Mouse (Mus musculus) lung, embryonic 15.5 days (tissue): Measurements from ENCODE around the gene Tmem198. TPM values are rescaled to one million over a fixed set of nuclear protein-coding genes. Genes with fewer than 3 reads are reported as not detected.

Experiments
- ATAC-seq: fragments of 200-750 bp; cut with Nextera tagmentation; 2 replicates; pipeline ENCODE4 v1.8.0; 2017; ENCODE audit warnings: moderate number of reproducible peaks, borderline replicate concordance; ENCODE audit not compliant: low FRiP score, low TSS enrichment; ENCODE audit errors: extremely low read depth
- H3K27ac ChIP-seq: fragments of 300-500 bp; sonication (generic); 2 replicates; pipeline ENCODE4 v1.5.1; 2015; ENCODE audit warnings: moderate library complexity, mild to moderate bottlenecking, inconsistent platforms
- H3K27me3 ChIP-seq: fragments of 300-500 bp; sonication (generic); 2 replicates; pipeline ENCODE4 v1.6.1; 2015; ENCODE audit warnings: inconsistent platforms
- H3K36me3 ChIP-seq: fragments of 300-500 bp; sonication (generic); 2 replicates; pipeline ENCODE4 v1.6.1; 2015; ENCODE audit warnings: inconsistent platforms
- H3K4me1 ChIP-seq: fragments of 300-500 bp; sonication (generic); 2 replicates; pipeline ENCODE4 v1.6.1; 2015; ENCODE audit warnings: inconsistent platforms
- H3K4me2 ChIP-seq: fragments of 300-500 bp; sonication (generic); 2 replicates; pipeline ENCODE4 v1.6.1; 2015; ENCODE audit warnings: inconsistent platforms, mild to moderate bottlenecking, moderate library complexity
- H3K4me3 ChIP-seq: fragments of 300-500 bp; sonication (generic); 2 replicates; pipeline ENCODE4 v1.5.1; 2015; ENCODE audit warnings: mild to moderate bottlenecking, inconsistent platforms
- H3K9ac ChIP-seq: fragments of 300-500 bp; sonication (generic); 2 replicates; pipeline ENCODE4 v1.6.1; 2015; ENCODE audit warnings: inconsistent platforms
- H3K9me3 ChIP-seq: fragments of 300-500 bp; sonication (generic); 2 replicates; pipeline ENCODE4 v1.6.1; 2016; ENCODE audit warnings: inconsistent platforms
- WGBS: fragments of 180-500 bp; shearing (Covaris S2); methylation state at CpG from one replicate; pipeline ENCODE4 v1.1.7; 2015; 5-methylcytosine and 5-hydroxymethylcytosine counted together
- polyA plus RNA-seq: library from polyadenylated mRNA; unstranded; fragments of >200 nt; fragmentation: Nextera tagmentation; extraction: Ambion mirVana; gene quantifications from 2 replicates; pipeline ENCODE4 v1.2.1, GENCODE M21; 2015

Gene Tmem198
- polyA plus RNA-seq, 1 experiment from 2014 or later: 0.82 TPM

DNA sequence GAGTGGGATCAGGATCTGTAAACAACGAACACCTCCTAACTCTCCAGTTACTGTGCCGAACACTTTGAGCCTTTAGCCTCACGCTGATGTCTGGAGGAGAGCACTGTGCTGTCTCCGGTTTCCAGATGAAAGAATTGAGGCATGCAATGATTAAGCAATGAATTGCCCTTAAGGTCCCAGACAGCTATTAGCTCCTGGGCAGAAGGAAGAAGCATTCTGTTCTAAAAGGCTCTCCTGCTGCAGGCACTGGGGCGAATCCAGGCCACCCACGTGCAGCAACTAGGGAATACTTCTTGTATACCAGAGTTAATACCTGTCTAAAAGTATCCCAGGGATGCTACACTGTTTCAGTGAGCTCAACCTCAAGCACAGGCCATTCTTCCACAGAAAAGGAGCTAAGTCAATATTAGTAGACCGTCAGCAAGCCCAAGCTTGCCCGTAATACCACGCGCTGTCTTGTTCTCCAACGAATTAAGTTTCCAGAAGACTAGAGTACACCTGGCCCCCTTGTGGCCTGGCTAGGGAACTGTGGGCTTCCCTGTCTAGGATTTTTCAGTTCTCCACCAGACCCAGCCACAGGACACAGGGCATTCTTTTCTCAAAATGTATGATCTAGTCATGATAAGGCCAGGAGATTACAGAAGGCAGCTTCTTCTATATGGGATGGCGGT, 15.7 kb downstream of the Tmem198 start:
- ATAC-seq: no peak
- Histone ChIP-seq H3K4me1 (no peaks in the 10 kb centered on the region), H3K9ac (no peak overlapping the region), H3K9me3 (no peaks in the 10 kb centered on the region), H3K4me3 (no peak overlapping the region), H3K4me2 (no peak overlapping the region), H3K27ac (no peak overlapping the region), H3K36me3 (peaks cover 70% of the 10 kb centered on the region), H3K27me3 (no peaks in the 10 kb centered on the region; the same call in 1 of the 2 replicates)
- WGBS: 51% methylated on average over 12 of the region's 12 CpGs

DNA sequence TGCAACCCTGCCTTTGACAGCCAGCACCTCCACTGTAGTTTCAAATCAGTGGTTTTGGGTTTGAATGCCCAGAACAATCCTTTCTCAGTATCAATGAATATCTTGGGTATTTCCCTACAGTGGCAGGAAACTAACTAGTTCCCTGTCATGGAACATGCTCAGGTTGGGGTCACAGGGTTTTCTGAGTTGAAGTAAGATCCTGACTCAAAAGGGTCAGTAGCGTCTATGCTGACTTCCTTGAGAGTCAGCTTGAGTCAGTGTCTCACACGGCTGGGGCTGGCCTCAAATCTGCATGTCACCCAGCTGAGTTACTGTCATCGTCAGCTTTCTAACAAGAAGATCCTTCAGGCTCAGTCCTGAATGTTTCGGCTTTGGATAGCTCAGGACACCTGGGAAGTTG, 19.6 kb downstream of the Tmem198 start:
- H3K4me3 ChIP-seq: no peak overlapping the region
- WGBS: 77% methylated on average over 4 of the region's 4 CpGs
- no peak overlapping the region for H3K4me2 ChIP-seq
- ATAC-seq: no peak
- H3K9ac ChIP-seq: no peak overlapping the region
- H3K36me3 ChIP-seq: peaks cover 78% of the 10 kb centered on the region
- H3K27ac ChIP-seq: no peak overlapping the region
- H3K9me3 ChIP-seq: no peaks in the 10 kb centered on the region
- H3K27me3 ChIP-seq: no peaks in the 10 kb centered on the region
- H3K4me1 ChIP-seq: peaks cover 7% of the 10 kb centered on the region

DNA sequence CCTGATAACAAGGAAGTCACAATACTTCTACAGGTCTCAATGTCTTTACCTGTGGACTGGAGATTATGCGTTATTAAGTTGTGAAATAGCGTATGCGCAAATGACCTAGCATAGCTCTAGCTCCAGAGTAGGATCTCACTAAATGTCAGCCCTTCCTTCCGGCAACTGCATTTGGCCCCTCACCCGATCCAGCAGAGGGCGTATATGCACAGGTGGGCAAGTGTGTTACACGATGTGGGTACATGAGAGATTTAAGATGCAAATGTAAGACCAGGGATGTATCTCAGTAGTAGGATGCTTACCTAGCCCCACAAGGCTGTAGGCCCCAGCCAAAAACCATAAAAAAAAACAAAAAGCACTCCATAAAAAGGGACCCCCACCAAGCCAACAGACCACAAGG, 20.1 kb downstream of the Tmem198 start:
- Histone ChIP-seq H3K4me2 (no peak overlapping the region), H3K27me3 (no peaks in the 10 kb centered on the region), H3K36me3 (peaks cover 81% of the 10 kb centered on the region), H3K27ac (no peak overlapping the region), H3K9me3 (no peaks in the 10 kb centered on the region), H3K4me3 (no peak overlapping the region), H3K4me1 (peaks cover 12% of the 10 kb centered on the region), H3K9ac (no peak overlapping the region)
- no peak for ATAC-seq
- WGBS: 73% methylated on average over 7 of the region's 7 CpGs

DNA sequence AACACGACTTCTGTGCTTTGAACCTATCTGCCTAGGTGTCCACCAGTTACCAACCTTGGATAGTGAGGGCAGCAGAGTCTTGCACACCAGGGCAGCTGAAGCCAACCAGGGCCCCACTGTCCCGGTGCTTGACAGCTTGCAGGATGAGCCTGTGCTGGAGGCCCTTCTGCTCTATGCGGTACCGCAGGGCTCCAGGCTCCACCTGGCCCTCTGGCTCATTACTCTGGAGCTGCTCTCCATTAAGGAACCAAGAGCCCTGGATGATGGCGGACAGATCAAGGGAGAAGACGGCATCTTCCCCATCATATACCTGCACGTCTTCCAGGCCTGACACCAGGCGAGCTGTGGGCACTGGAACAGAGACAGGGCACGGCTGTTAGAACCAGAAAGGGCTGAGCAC, 22.6 kb downstream of the Tmem198 start:
- Histone ChIP-seq H3K27me3 (no peaks in the 10 kb centered on the region), H3K4me2 (no peak overlapping the region), H3K9ac (no peak overlapping the region), H3K36me3 (peaks cover 67% of the 10 kb centered on the region), H3K9me3 (no peaks in the 10 kb centered on the region), H3K4me1 (peaks cover 25% of the 10 kb centered on the region), H3K27ac (no peak overlapping the region), H3K4me3 (no peak overlapping the region)
- 93% methylated on average over 9 of the region's 9 CpGs for WGBS
- no peak for ATAC-seq

DNA sequence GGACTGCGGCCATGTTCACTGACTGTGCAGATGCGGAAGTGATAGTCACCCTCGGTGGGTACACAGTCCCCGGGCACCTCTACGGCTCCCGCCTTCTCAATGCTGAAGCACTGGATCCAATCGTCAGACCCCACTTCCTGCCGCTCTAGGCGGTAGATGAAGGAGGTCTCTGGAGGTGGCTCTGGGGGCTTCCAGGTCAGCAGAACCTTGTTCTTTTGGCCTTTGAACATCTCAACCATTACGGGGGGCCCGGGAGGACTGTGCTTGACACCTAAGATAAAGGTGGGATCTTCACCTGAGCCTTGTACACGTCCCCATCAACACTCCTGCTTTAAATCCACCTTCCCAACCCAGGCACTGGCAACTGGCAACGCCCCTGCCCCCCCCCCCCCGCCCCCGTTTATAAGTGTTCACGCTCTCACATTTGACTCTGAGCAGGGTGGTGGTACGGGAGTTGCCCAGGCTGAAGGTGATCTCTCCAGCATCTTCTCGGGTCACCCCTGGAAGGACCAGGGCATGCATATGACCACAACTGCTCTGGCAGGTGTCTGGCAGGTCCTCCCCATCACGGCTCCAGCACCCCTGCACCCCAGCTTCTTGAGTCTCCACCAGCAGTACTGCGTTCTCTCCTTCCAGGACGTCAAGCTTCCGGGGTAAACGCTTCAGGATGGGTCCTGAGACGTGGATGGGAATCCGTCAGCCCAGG, 23.8 kb downstream of the Tmem198 start:
- ATAC-seq: no peak
- H3K4me3 ChIP-seq: no peak overlapping the region

DNA sequence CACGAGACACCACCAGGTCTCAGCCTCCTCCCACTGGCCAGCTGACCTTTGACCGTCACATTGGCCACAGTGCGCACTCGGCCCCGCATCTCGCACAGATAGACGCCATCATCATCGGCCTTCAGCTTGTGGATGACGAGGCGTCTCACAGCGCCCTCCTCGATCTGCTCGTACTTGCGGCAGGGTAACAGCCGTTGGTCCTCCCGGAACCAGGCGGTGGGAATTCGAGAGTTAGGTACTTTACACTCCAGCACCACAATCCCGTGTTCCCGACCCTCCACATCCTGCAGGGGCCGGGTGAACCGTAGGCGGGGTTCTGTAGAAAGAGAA, 24.3 kb downstream of the Tmem198 start:
- Histone ChIP-seq H3K9ac (no peak overlapping the region), H3K4me3 (peak overlapping the region; percentile 7; the same call in 1 of the 2 replicates)
- no peak for ATAC-seq

More for the DNA sequence above, 23.8 kb downstream of the Tmem198 start:
- Histone ChIP-seq H3K9ac (no peak overlapping the region), H3K27ac (no peak overlapping the region), H3K9me3 (no peaks in the 10 kb centered on the region), H3K27me3 (no peaks in the 10 kb centered on the region), H3K4me1 (peaks cover 31% of the 10 kb centered on the region), H3K4me2 (peak overlapping the region; percentile 79), H3K36me3 (peaks cover 56% of the 10 kb centered on the region)
- WGBS: 85% methylated on average over 25 of the region's 25 CpGs

DNA sequence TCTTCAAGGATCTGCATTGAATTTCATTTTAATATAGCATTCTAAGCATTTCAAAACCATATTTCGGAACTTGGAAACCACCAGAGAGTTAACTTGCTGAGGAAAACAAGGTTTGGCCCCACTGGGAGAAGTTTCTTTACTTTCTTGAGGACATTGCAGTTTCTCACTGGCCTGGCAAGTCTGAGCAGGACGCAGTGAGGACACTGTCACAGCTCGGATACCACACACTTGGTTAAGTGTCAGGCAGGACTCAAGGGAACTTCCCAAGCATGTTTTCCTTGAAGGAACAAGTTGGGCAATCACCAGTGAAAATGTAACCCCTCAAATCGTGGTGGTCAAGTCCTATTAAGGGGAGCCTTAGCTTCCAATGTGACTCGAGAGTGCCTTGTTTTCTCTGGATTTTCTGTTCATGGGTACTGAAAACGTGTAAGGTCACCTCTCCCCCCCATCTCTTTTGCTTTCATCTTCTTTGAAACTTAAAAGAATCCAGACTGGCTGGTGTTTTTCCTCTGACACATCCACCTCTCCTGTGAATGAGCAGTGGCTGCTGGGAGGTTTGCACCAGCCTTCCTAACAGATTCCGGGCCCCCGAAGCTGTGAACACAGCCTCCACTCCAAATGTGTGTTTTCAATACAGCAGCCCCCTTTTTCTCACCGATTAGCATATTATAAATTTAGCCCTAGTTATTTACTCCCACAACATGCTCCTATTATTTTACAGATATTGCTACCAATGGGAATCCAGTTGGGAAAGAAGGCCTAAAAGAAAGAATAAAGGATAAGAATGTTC, 25.1 kb downstream of the Tmem198 start:
- peaks cover 42% of the 10 kb centered on the region for H3K36me3 ChIP-seq
- no peaks in the 10 kb centered on the region for H3K9me3 ChIP-seq
- H3K4me3 ChIP-seq: peak overlapping the region; percentile 79
- no peak for ATAC-seq
- 43% methylated on average over 9 of the region's 9 CpGs for WGBS
- no peaks in the 10 kb centered on the region for H3K27me3 ChIP-seq
- H3K27ac ChIP-seq: peak overlapping the region; percentile 98
- H3K4me1 ChIP-seq: peaks cover 31% of the 10 kb centered on the region
- H3K4me2 ChIP-seq: peak overlapping the region; percentile 79
- peak overlapping the region; percentile 99 for H3K9ac ChIP-seq

More for the DNA sequence above, 24.3 kb downstream of the Tmem198 start:
- Histone ChIP-seq H3K4me2 (peak overlapping the region; percentile 79), H3K27ac (no peak overlapping the region), H3K27me3 (no peaks in the 10 kb centered on the region), H3K36me3 (peaks cover 51% of the 10 kb centered on the region), H3K4me1 (peaks cover 31% of the 10 kb centered on the region), H3K9me3 (no peaks in the 10 kb centered on the region)
- WGBS: 71% methylated on average over 23 of the region's 23 CpGs

DNA sequence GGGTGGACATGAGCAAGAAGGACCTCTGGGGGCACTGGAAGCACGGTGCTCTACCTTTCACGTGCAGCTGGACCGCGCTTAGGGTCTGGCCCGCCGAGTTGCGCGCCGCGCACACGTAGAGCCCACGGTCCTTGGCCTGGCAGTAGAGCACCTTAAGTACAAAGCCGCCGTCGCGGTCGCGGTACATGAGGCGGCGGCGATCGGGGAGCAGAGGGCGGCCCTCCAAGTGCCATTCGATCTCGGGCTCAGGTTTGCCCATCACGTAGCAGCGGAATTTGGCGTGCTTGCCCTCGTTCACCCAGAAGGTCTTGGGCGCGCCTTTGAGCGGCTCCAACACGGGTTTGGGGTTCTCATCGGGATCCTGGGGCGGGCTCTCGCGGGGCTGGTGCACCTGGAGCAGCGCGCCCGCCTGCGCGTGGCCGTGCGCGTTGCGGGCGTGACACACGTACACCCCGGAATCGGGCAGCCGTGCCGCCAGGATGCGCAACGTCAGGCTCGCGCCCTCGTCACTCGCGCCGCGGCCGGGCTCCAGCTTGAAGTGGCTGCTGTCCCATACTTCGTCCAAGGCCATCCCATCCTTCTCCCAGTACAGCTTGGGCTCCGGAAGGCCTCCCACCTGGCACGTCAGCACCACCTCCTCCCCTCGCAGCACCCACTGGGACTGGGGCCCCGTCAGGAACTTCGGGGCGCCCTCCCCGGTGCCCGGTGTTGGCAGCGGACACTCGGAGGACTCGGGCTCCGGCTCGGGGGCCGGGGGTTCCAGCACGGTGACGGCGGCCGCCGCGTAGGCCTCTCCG, 26.0 kb downstream of the Tmem198 start:
- H3K36me3 ChIP-seq: peaks cover 33% of the 10 kb centered on the region
- under 1% methylated on average over 84 of the region's 84 CpGs for WGBS
- H3K4me3 ChIP-seq: peak overlapping the region; percentile 79
- peak; percentile 43 for ATAC-seq
- H3K4me2 ChIP-seq: peak overlapping the region; percentile 79
- peak overlapping the region; percentile 99 for H3K9ac ChIP-seq
- H3K9me3 ChIP-seq: no peaks in the 10 kb centered on the region
- H3K27me3 ChIP-seq: no peaks in the 10 kb centered on the region
- peak overlapping the region; percentile 98 for H3K27ac ChIP-seq
- H3K4me1 ChIP-seq: peaks cover 34% of the 10 kb centered on the region

GRCm38 (mm10) chr1:75505956-75506831, 26.9 kb downstream of the Tmem198 start, which contains the start of gene Obsl1:
Obsl1 (minus strand) TSS chr1:75506452.
- Histone ChIP-seq H3K4me1 (peaks cover 39% of the 10 kb centered on the region), H3K9ac (peak within 1 kb of the TSS; percentile 99), H3K27me3 (no peaks in the 10 kb centered on the region), H3K4me2 (peak within 1 kb of the TSS; percentile 79), H3K27ac (peak within 1 kb of the TSS; percentile 98), H3K36me3 (peaks cover 25% of the 10 kb centered on the region), H3K4me3 (peak within 1 kb of the TSS; percentile 79), H3K9me3 (no peaks in the 10 kb centered on the region)
- under 1% methylated on average over 63 of the region's 65 CpGs for WGBS
- peak; percentile 94 for ATAC-seq

DNA sequence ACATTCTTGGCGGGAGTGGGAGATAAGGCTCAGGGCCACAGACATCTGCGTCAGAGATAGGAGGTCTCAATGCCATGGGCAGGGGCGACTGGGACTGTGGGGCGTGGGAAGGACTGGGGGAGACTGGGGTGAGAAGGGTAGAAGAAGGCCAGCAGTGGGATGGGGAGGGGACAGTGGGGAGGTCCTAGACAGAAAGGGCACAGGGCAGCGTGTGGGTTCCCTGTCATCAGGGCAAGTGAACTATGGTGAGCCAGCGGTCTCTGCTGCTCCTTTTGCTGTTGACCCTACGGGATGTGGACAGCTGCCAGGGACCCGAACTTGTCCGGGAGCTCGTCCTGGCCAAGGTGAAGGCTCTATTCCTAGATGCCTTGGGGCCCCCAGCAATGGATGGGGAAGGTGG, 27.7 kb downstream of the Tmem198 start, which contains the start of gene Inha:
Gene Inha, plus strand, starts transcription at position 72 of the 400 bp plus-strand sequence.
- peak within 1 kb of the TSS; percentile 79 for H3K4me3 ChIP-seq
- H3K27me3 ChIP-seq: no peaks in the 10 kb centered on the region
- H3K36me3 ChIP-seq: peaks cover 17% of the 10 kb centered on the region

More for the DNA sequence above, 27.7 kb downstream of the Tmem198 start, which contains the start of gene Inha:
- Histone ChIP-seq H3K9me3 (no peaks in the 10 kb centered on the region), H3K9ac (peak within 1 kb of the TSS; percentile 99), H3K4me2 (peak within 1 kb of the TSS; percentile 79), H3K27ac (peak within 1 kb of the TSS; percentile 98), H3K4me1 (peaks cover 48% of the 10 kb centered on the region)
- no peak for ATAC-seq
- 47% methylated on average over 10 of the region's 10 CpGs for WGBS
